Mouse (Mus musculus) 3134 (cell line): ENCODE measurements at regions not wholly inside any gene's neighbourhood (a gene's known extent, or its start where the extent isn't known, plus 50 kb on each side); places are given as distances from the start of the nearest gene placed in this dataset.

Experiments
- DNase-seq: peaks from one replicate; pipeline ENCODE4 v3.0.0-alpha.2; 2011; ENCODE audit warnings: low spot score; ENCODE audit not compliant: insufficient read length; ENCODE audit errors: extremely low read depth

- DNase-seq: peak; percentile 65
These were observed 386.1 kb upstream of the A1bg start for GRCm38 (mm10) chr15:61308936-61309335.

GRCm38 (mm10) chr15:61304546-61304945 is 381.7 kb upstream of the A1bg start:
- no peak for DNase-seq

- DNase-seq: no peak
These were observed 377.0 kb upstream of the A1bg start for GRCm38 (mm10) chr15:61299796-61300195.

- no peak for DNase-seq
These were observed 374.8 kb upstream of the A1bg start for GRCm38 (mm10) chr15:61297447-61298208.

- no peak for DNase-seq
These were observed 371.8 kb upstream of the A1bg start for GRCm38 (mm10) chr15:61294616-61295015.

- no peak for DNase-seq
These were observed 371.3 kb upstream of the A1bg start for GRCm38 (mm10) chr15:61294131-61294530.

GRCm38 (mm10) chr15:61268766-61269165 is 346.0 kb upstream of the A1bg start:
- DNase-seq: no peak

- DNase-seq: no peak
These were observed 336.2 kb upstream of the A1bg start for GRCm38 (mm10) chr15:61259047-61259446.

GRCm38 (mm10) chr15:61244511-61244910 is 321.7 kb upstream of the A1bg start:
- DNase-seq: no peak

- no peak for DNase-seq
These were observed 319.4 kb upstream of the A1bg start for GRCm38 (mm10) chr15:61242161-61242681.

GRCm38 (mm10) chr15:61241741-61242140 is 318.9 kb upstream of the A1bg start:
- peak; percentile 48 for DNase-seq

GRCm38 (mm10) chr15:61240344-61240743 is 317.5 kb upstream of the A1bg start:
- DNase-seq: no peak

GRCm38 (mm10) chr15:61239414-61239813 is 316.6 kb upstream of the A1bg start:
- DNase-seq: no peak

GRCm38 (mm10) chr15:61238996-61239395 is 316.2 kb upstream of the A1bg start:
- no peak for DNase-seq

GRCm38 (mm10) chr15:61229579-61229978 is 306.8 kb upstream of the A1bg start:
- DNase-seq: no peak

- DNase-seq: no peak
These were observed 300.1 kb upstream of the A1bg start for GRCm38 (mm10) chr15:61222923-61223322.

GRCm38 (mm10) chr15:61210161-61210560 is 287.3 kb upstream of the A1bg start:
- no peak for DNase-seq

- no peak for DNase-seq
These were observed 267.2 kb upstream of the A1bg start for GRCm38 (mm10) chr15:61189981-61190380.

- no peak for DNase-seq
These were observed 266.7 kb upstream of the A1bg start for GRCm38 (mm10) chr15:61189481-61189880.

GRCm38 (mm10) chr15:61184597-61184963 is 261.8 kb upstream of the A1bg start:
- DNase-seq: no peak

GRCm38 (mm10) chr15:61183751-61184596 is 261.2 kb upstream of the A1bg start:
- no peak for DNase-seq

- DNase-seq: no peak
These were observed 260.5 kb upstream of the A1bg start for GRCm38 (mm10) chr15:61183291-61183690.
